Mouse (Mus musculus) G1E (cell line): ENCODE data around the gene Gon7. TPM values are rescaled to one million over a fixed set of nuclear protein-coding genes. Genes with fewer than 3 reads are reported as not detected.
A peak's percentile ranks its signal among the peaks of the same experiment; 100 is the strongest.

Experiments used
- ATAC-seq: 2 replicates; pipeline ENCODE4 v1.8.0; 2016; ENCODE audit warnings: mild to moderate bottlenecking; ENCODE audit not compliant: insufficient number of reproducible peaks, poor library complexity, low FRiP score, severe bottlenecking; ENCODE audit errors: extremely low read depth
- DNase-seq: peaks from one replicate; pipeline ENCODE4 v3.0.0; 2012; ENCODE audit warnings: low spot score
- H3K27me3 ChIP-seq: 2 replicates; pipeline ENCODE4 v1.6.1; 2012; ENCODE audit warnings: mild to moderate bottlenecking, low read length, inconsistent platforms; ENCODE audit not compliant: insufficient read depth
- H3K36me3 ChIP-seq: replicated peaks from 2 replicates; pipeline ENCODE3; 2012; ENCODE audit warnings: mild to moderate bottlenecking, inconsistent platforms
- H3K4me1 ChIP-seq: 2 replicates; pipeline ENCODE4 v1.6.1; 2012; ENCODE audit warnings: low read depth, low read length, inconsistent platforms, mixed read lengths; ENCODE audit not compliant: insufficient read depth
- H3K4me3 ChIP-seq: 2 replicates; pipeline ENCODE4 v1.5.1; 2012; ENCODE audit warnings: low read depth, mild to moderate bottlenecking, inconsistent platforms, low read length, moderate library complexity, mixed read lengths
- H3K9me3 ChIP-seq: replicated peaks from 2 replicates; pipeline ENCODE4 v1.6.1; 2012; ENCODE audit warnings: inconsistent platforms
- CTCF ChIP-seq: IDR thresholded peaks from 2 replicates; pipeline ENCODE4 v1.5.1; 2012; ENCODE audit warnings: low read depth, low read length, inconsistent platforms, mixed read lengths
- GATA1 ChIP-seq: IDR thresholded peaks from 2 replicates; pipeline ENCODE4 v1.6.1; 2012; ENCODE audit warnings: borderline replicate concordance, low read length, inconsistent platforms, mixed read lengths
- GATA2 ChIP-seq: IDR thresholded peaks from 2 replicates; pipeline ENCODE4 v1.6.1; 2012; ENCODE audit warnings: low read depth, low read length, inconsistent platforms, borderline replicate concordance
- POLR2AphosphoS5 ChIP-seq: IDR thresholded peaks from 2 replicates; pipeline ENCODE4 v1.6.1; 2012; ENCODE audit warnings: low read depth, low read length, inconsistent platforms; ENCODE audit not compliant: insufficient replicate concordance
- TAL1 ChIP-seq: conservative IDR thresholded peaks from 2 replicates; pipeline ENCODE4 v1.6.1; 2012; ENCODE audit warnings: low read depth, low read length, inconsistent platforms, mixed read lengths
- polyA plus RNA-seq: library from polyadenylated mRNA; stranded (reverse); fragments of >175 nt; gene quantifications from 2 replicates; pipeline ENCODE4 v1.2.3, GENCODE M21; 2012
- total RNA-seq, 2 experiments: library from RNA; stranded (forward) in 1 of 2; stranded (reverse) in 1 of 2; fragments of 200-1000 nt in 1 of 2; fragments of >200 nt in 1 of 2; fragmentation: Nextera tagmentation in 1 of 2; gene quantifications; 2 replicates each; pipeline ENCODE4 v1.2.3; 2014 to 2017

Gene Gon7
- total and polyA plus RNA-seq, 3 experiments, result 22.7 to 61.5 (median 41.2) TPM

DNA sequence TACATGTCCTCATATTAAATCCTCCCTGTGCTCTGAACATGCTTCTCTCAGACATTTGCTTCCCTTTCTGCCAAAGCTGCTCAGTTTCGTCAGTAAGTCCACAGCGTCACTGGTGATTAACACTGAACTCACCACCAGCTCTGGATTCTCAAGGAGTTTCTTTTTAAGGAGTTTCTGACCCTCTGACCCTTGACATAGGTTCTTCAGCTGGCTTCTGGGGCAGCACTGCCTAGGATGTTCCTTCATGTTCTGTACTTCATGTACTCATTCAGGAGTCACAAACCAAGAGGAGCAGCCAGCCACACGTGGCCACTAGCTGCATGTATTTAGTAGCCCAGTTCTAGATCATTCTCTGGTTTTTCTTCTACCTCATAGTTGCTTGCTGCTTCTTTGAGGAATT is 9.3 kb downstream of the Gon7 start:
- Histone ChIP-seq H3K27me3 (no peaks in the 10 kb centered on the region), H3K36me3 (peaks cover 66% of the 10 kb centered on the region), H3K9me3 (no peaks in the 10 kb centered on the region), H3K4me1 (peaks cover 44% of the 10 kb centered on the region), H3K4me3 (no peak overlapping the region)
- TF ChIP-seq GATA1, result no peak
- TF ChIP-seq POLR2AphosphoS5, result no peak
- no peak for ATAC-seq
- no peak for DNase-seq

DNA sequence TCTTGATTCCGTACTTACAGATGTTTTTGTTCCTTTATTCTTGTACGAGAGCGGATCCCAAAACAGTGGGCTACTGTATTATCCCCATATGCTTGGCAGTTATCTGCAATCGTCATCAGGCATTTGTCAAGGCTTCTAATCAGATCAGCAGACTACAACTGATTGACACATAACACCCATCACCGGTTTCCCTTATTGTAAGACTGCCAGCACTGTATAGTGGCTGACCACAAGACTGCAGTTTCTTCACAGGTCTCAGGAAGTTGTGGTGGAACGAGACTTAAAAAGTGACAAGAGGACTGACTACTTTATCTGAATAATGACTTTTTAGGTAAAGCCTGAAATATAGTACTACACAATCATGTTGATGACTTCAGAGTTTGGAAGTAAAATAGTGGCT is 12.8 kb downstream of the Gon7 start:
- no peaks in the 10 kb centered on the region for H3K9me3 ChIP-seq
- no peaks in the 10 kb centered on the region for H3K27me3 ChIP-seq
- TF ChIP-seq POLR2AphosphoS5 (no peak), GATA1 (no peak), GATA2 (no peak), CTCF (no peak), TAL1 (no peak)
- H3K4me1 ChIP-seq, result peaks cover 56% of the 10 kb centered on the region
- DNase-seq (peak; percentile 57), ATAC-seq (peak; percentile 67)
- peak overlapping the region; percentile 78; the same call in 1 of the 2 replicates for H3K4me3 ChIP-seq
- peaks cover 72% of the 10 kb centered on the region for H3K36me3 ChIP-seq

DNA sequence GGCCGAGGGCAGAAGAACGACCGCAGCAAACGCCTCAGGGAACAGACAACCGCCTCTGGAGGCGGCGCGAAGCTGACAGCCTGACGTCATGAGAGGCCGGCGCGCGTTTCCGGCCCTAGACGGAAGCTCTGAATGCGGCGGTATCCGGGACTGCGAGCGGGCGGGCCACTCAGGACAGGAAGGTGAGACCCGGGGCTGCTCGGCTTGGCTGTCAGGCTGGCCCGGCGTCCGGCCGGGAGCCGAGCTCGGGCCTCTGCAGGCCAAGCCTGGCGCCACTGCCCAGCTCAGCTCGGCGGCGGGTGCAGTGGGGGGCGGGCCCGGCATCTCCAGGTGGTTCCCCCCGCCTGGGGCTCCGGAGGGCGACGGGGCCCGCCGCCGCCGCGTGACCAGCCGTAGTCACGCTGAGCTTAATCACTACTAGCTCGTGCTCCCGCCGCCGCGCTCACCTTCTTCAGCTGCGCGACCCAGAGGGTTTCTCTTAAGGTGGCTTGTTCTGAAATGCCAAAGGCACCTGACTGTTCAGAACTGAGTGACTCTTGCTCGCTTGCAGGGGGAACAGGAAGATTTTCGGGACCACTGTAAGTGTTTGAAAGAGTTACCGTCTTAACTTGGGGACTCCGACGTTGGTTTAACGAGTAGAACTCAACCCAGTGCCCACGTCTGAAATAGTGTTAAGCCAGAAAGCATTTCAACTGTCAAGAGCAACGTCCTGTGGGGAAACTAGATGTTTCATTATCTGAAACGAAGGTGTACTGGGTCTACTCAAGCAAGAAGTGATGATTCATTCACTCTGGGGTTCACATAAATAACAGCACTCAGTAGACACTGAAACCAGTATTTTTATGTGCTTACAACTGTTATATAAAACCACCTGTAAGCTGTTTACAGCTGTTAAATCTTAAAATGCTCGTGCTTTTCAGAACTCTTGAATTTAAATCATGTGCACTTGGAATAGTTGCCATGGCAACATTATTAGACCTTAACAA is 13.7 kb downstream of the Gon7 start, which contains the start of the genes Moap1 and Tmem251:
Gene Moap1, minus strand, starts transcription at position 73 of the 986 bp plus-strand sequence.
Gene Tmem251, plus strand, starts transcription at position 174 of the 986 bp plus-strand sequence.
- no peak for TF ChIP-seq GATA1
- no peak for TF ChIP-seq CTCF
- TF ChIP-seq TAL1, result no peak
- TF ChIP-seq POLR2AphosphoS5, result no peak
- TF ChIP-seq GATA2, result no peak
- DNase-seq (peak; percentile 99), ATAC-seq (peak; percentile 82)
- Histone ChIP-seq H3K27me3 (no peaks in the 10 kb centered on the region), H3K4me3 (peak within 1 kb of the TSS; percentile 78), H3K9me3 (no peaks in the 10 kb centered on the region), H3K4me1 (peaks cover 51% of the 10 kb centered on the region), H3K36me3 (peaks cover 70% of the 10 kb centered on the region)

DNA sequence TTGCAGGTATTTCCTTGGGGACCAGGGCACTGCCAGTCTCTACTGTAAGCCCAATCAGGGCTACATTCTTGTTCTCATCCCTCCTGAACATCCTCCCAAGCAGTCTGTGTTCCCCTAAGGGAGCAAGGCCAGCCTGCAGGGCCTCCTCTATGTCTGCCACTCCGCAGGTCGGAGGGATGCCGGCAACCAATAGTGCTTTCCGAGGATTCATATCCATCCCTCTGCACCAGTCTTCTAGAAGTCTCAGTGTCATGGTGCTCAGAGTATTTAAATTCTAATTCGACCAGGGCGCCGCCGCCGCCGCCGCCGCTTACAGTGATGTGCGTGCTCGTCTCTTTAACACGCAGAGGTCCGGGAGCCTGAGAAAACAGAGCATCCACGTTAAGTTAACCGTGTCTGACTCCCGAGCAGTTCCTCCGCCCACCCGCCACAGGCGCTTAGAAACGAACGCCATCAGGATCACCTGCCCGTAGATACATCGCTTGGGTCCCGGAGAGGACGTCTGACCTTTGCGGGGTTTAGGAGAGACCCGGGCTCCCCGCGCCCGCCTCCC is 14.5 kb downstream of the Gon7 start:
- H3K9me3 ChIP-seq, result no peaks in the 10 kb centered on the region
- ATAC-seq (peak; percentile 9), DNase-seq (no peak)
- peak overlapping the region; percentile 78 for H3K4me3 ChIP-seq
- TF ChIP-seq GATA1, result no peak
- TF ChIP-seq GATA2, result no peak
- TF ChIP-seq POLR2AphosphoS5, result no peak
- no peak for TF ChIP-seq CTCF
- no peak for TF ChIP-seq TAL1
- H3K36me3 ChIP-seq, result peaks cover 65% of the 10 kb centered on the region
- peaks cover 48% of the 10 kb centered on the region for H3K4me1 ChIP-seq
- H3K27me3 ChIP-seq, result no peaks in the 10 kb centered on the region

DNA sequence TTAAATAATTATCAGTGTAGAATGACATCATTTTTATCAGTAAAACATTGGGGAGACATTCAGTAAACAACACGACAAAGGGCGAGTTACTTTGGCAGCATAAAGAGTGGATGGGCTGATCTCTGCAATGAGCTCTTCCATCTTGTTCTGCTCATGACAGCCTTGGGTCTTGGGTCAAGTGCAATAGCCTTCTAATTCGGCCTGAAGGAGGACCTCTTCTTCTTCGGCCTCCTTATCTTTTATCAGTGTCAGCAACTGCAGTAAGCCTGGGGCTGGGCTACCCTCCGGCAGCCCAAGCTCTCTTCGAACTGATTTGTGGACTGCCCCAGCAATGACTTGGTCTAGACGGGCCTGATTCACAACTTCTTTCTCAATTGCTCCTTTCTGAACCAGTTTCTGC is 15.5 kb downstream of the Gon7 start:
- Histone ChIP-seq H3K27me3 (no peaks in the 10 kb centered on the region), H3K36me3 (peaks cover 55% of the 10 kb centered on the region), H3K4me3 (no peak overlapping the region), H3K9me3 (no peaks in the 10 kb centered on the region), H3K4me1 (peaks cover 43% of the 10 kb centered on the region)
- TF ChIP-seq GATA2, result no peak
- no peak for DNase-seq
- no peak for ATAC-seq

DNA sequence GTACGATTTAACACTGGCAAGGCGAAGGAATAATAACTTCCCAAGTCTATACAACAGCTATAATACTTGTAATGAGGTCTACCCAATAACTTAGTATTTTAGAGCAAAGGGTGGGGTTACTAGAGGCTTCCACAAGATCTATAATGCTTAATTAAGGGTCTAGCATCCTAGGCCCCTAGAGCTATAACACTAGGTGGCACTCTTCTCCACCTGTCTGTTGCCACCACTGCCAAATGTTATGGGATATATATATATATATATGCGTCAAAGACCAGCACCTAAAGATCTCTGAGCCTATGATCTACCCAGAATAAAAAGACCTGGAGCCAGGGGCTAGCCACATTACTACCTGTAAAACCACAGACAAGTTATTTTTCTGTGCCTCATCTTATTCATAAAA is 17.3 kb downstream of the Gon7 start:
- no peaks in the 10 kb centered on the region for H3K9me3 ChIP-seq
- no peaks in the 10 kb centered on the region for H3K27me3 ChIP-seq
- H3K4me1 ChIP-seq, result peaks cover 28% of the 10 kb centered on the region
- H3K4me3 ChIP-seq, result no peak overlapping the region
- peaks cover 44% of the 10 kb centered on the region for H3K36me3 ChIP-seq
- TF ChIP-seq TAL1 (no peak), CTCF (no peak)
- peak; percentile 28 for DNase-seq
- no peak for ATAC-seq

DNA sequence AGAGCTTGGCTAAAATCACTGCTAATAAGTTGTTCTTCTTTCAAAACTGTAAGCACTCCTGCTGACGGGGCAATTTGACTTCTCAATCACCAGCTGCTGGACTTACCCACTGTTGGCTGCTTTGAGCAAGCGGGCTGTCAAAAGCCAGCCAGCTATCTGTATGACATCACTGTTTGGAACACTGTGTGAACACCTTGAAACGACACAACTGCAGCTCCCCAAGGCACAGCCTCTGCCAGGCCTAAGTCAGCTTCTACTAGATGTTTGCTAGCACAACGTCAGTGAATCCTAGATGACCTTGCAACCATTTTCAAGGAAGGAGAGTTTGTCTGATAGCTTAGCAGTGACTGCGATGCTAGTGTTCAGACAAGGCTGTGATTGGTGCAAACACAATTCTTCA is 18.5 kb downstream of the Gon7 start:
- no peak overlapping the region for H3K4me3 ChIP-seq
- TF ChIP-seq GATA1, result no peak
- no peak for TF ChIP-seq POLR2AphosphoS5
- TF ChIP-seq CTCF, result no peak
- no peak for TF ChIP-seq TAL1
- TF ChIP-seq GATA2, result no peak
- ATAC-seq (no peak), DNase-seq (no peak)
- no peaks in the 10 kb centered on the region for H3K9me3 ChIP-seq
- H3K36me3 ChIP-seq, result peaks cover 44% of the 10 kb centered on the region
- H3K4me1 ChIP-seq, result peaks cover 18% of the 10 kb centered on the region
- H3K27me3 ChIP-seq, result no peaks in the 10 kb centered on the region
